Mouse (Mus musculus) frontal cortex, postnatal 25 days (tissue): ENCODE results near the gene Rhox12.
A peak's percentile ranks its signal among the peaks of the same experiment; 100 is the strongest.

Experiments used
- DNase-seq, 2 experiments: peaks; one replicate each; pipeline ENCODE4 v3.0.0; 2022; ENCODE audit warnings: low spot score in 2 of 2

Gene Rhox12

GRCm38 (mm10) chrX:38110807-38111206 lies at the start of gene Rhox12:
TSS of gene Rhox12 (minus strand) at chrX:38110907.
- no peak for DNase-seq

GRCm38 (mm10) chrX:38159097-38159496 lies 48.4 kb upstream of the Rhox12 start:
- no peak for DNase-seq

GRCm38 (mm10) chrX:38121478-38121877 lies 10.8 kb upstream of the Rhox12 start:
- no peak for DNase-seq

GRCm38 (mm10) chrX:38120982-38121381 lies 10.3 kb upstream of the Rhox12 start, which contains the start of gene Rhox13:
TSS of gene Rhox13 (plus strand) at chrX:38121219.
- no peak for DNase-seq

GRCm38 (mm10) chrX:38085041-38085440 lies 25.7 kb downstream of the Rhox12 start, which contains the start of gene Rhox11:
TSS of gene Rhox11 (minus strand) at chrX:38085141.
- no peak for DNase-seq

- peak; percentile 22 to 23 for DNase-seq
Observed at GRCm38 (mm10) chrX:38084226-38084625, 26.5 kb downstream of the Rhox12 start.

GRCm38 (mm10) chrX:38066175-38066574 lies 44.5 kb downstream of the Rhox12 start, which contains the start of gene Rhox10:
TSS of gene Rhox10 (plus strand) at chrX:38066475.
- DNase-seq, result no peak

- DNase-seq, result no peak
Observed at GRCm38 (mm10) chrX:38061544-38061943, 49.2 kb downstream of the Rhox12 start.
